18 mouse cellular contexts compared by ENCODE assay signal in genomic region chr10:38353526-38353925, GRCm38 (mm10).
DNase-seq lines count a peak whose midpoint lies in the region; ATAC-seq and TF ChIP-seq lines count a peak whose summit lies in the region.
"Had no signal": no experiment of that assay in that cellular context is flagged by ENCODE, and none has a peak within 500 bp of the region (broad histone marks: within the 10 kb centered on the region; RNA-seq: fewer than 3 reads in every experiment).

No protein-coding gene starts in this region.

- no peak for TF ChIP-seq EP300 in lung, postnatal 0 days (IDR thresholded peaks at IDR 0.05)

- no peak overlapping the region for H3K4me2 ChIP-seq in hindbrain, embryonic 14.5 days (replicated peaks)
- no peak overlapping the region for H3K4me2 ChIP-seq in hindbrain, embryonic 11.5 days (replicated peaks; ENCODE audit: low read depth, low read length)
- H3K4me2 ChIP-seq in kidney, postnatal 0 days (ENCODE audit: low read length), result no peak overlapping the region
- H3K4me2 ChIP-seq in lung, embryonic 15.5 days, result no peak overlapping the region
- no peak overlapping the region for H3K4me2 ChIP-seq in lung, postnatal 0 days (replicated peaks; ENCODE audit: low read depth, low read length)
- H3K4me2 ChIP-seq in neural tube, embryonic 13.5 days, result no peak overlapping the region
- H3K4me2 ChIP-seq: heart, embryonic 11.5 days; midbrain, embryonic 12.5 days had no signal

- H3K9me3 ChIP-seq in hindbrain, embryonic 14.5 days (ENCODE audit: control insufficient read depth, low read length), result no peaks in the 10 kb centered on the region
- no peaks in the 10 kb centered on the region for H3K9me3 ChIP-seq in hindbrain, embryonic 11.5 days (ENCODE audit: control insufficient read depth, low read length)
- no peaks in the 10 kb centered on the region for H3K9me3 ChIP-seq in kidney, postnatal 0 days (replicated peaks; ENCODE audit: low read length)
- H3K9me3 ChIP-seq in lung, embryonic 15.5 days, result no peaks in the 10 kb centered on the region
- H3K9me3 ChIP-seq in lung, postnatal 0 days (ENCODE audit: low read length), result no peaks in the 10 kb centered on the region
- no peaks in the 10 kb centered on the region for H3K9me3 ChIP-seq in neural tube, embryonic 13.5 days
- H3K9me3 ChIP-seq: midbrain, embryonic 12.5 days had no signal

- 0 out of 2 replicates have a peak, but pooled peaks have one; percentile 21 for ATAC-seq in hindbrain, embryonic 14.5 days (ENCODE audit: low FRiP score)
- no peak for ATAC-seq in hindbrain, embryonic 11.5 days (ENCODE audit: low FRiP score)
- ATAC-seq in kidney, postnatal 0 days (replicated peaks; ENCODE audit: low FRiP score, low read depth), result no peak
- peak; percentile 55; the same call in 1 of the 2 replicates for ATAC-seq in lung, embryonic 15.5 days (ENCODE audit: borderline replicate concordance, extremely low read depth, low FRiP score, low TSS enrichment)
- no peak for ATAC-seq in lung, postnatal 0 days
- peak; percentile 63; the same call in 1 of the 2 replicates for ATAC-seq in neural tube, embryonic 13.5 days (ENCODE audit: low read depth)
- ATAC-seq: forebrain, postnatal 0 days; intestine, embryonic 16.5 days had no signal

- H3K36me3 ChIP-seq in hindbrain, embryonic 14.5 days (replicated peaks; ENCODE audit: control insufficient read depth, insufficient read depth), result no peaks in the 10 kb centered on the region
- H3K36me3 ChIP-seq in hindbrain, embryonic 11.5 days (ENCODE audit: control insufficient read depth, insufficient read depth, low read length), result no peaks in the 10 kb centered on the region
- no peaks in the 10 kb centered on the region for H3K36me3 ChIP-seq in kidney, postnatal 0 days (ENCODE audit: insufficient read depth, low read length)
- no peaks in the 10 kb centered on the region for H3K36me3 ChIP-seq in lung, embryonic 15.5 days
- no peaks in the 10 kb centered on the region for H3K36me3 ChIP-seq in lung, postnatal 0 days (ENCODE audit: insufficient read depth, low read length)
- H3K36me3 ChIP-seq in neural tube, embryonic 13.5 days, result no peaks in the 10 kb centered on the region
- H3K36me3 ChIP-seq: midbrain, embryonic 12.5 days had no signal

- H3K27me3 ChIP-seq in hindbrain, embryonic 14.5 days (ENCODE audit: control insufficient read depth, insufficient read depth, low read length), result no peaks in the 10 kb centered on the region
- no peaks in the 10 kb centered on the region for H3K27me3 ChIP-seq in hindbrain, embryonic 11.5 days (ENCODE audit: control insufficient read depth, insufficient read depth, low read length)
- no peaks in the 10 kb centered on the region for H3K27me3 ChIP-seq in kidney, postnatal 0 days (ENCODE audit: insufficient read depth, low read length)
- H3K27me3 ChIP-seq in lung, embryonic 15.5 days, result no peaks in the 10 kb centered on the region
- no peaks in the 10 kb centered on the region for H3K27me3 ChIP-seq in lung, postnatal 0 days (replicated peaks; ENCODE audit: insufficient read depth, low read length)
- H3K27me3 ChIP-seq in neural tube, embryonic 13.5 days, result no peaks in the 10 kb centered on the region
- H3K27me3 ChIP-seq: midbrain, embryonic 12.5 days had no signal

- TF ChIP-seq CTCF in kidney, postnatal 0 days (IDR thresholded peaks at IDR 0.05; ENCODE audit: low read depth), result no peak
- TF ChIP-seq CTCF in lung, postnatal 0 days (IDR thresholded peaks at IDR 0.05), result no peak

- peak; percentile 40 for DNase-seq in hindbrain, embryonic 14.5 days (ENCODE audit: low spot score)
- no peak for DNase-seq in hindbrain, embryonic 11.5 days (ENCODE audit: low spot score)
- DNase-seq in kidney, postnatal 0 days (ENCODE audit: low spot score), result peak; percentile 79
- no peak for DNase-seq in kidney, adult 18-20 months
- DNase-seq in lung, postnatal 0 days (ENCODE audit: low spot score), result no peak
- no peak for DNase-seq in neural tube, embryonic 10.5 days (ENCODE audit: extremely low spot score, low spot score)
- DNase-seq: adrenal gland, postnatal 25 days; cerebellum, adult 9-10 months; forebrain, postnatal 0 days; gastrocnemius, postnatal 14 days; heart, adult 11 months; left cerebral cortex, postnatal 4 days; right cerebral cortex, postnatal 14 days had no signal

- H3K4me1 ChIP-seq in hindbrain, embryonic 14.5 days (replicated peaks; ENCODE audit: control insufficient read depth, insufficient read depth, low read length), result no peaks in the 10 kb centered on the region
- H3K4me1 ChIP-seq in hindbrain, embryonic 11.5 days (replicated peaks; ENCODE audit: control insufficient read depth, insufficient read depth, low read length), result no peaks in the 10 kb centered on the region
- no peaks in the 10 kb centered on the region for H3K4me1 ChIP-seq in kidney, postnatal 0 days (replicated peaks; ENCODE audit: insufficient read depth, low read length)
- no peaks in the 10 kb centered on the region for H3K4me1 ChIP-seq in lung, embryonic 15.5 days
- H3K4me1 ChIP-seq in lung, postnatal 0 days (ENCODE audit: insufficient read depth, low read depth, low read length), result no peaks in the 10 kb centered on the region
- H3K4me1 ChIP-seq in neural tube, embryonic 13.5 days (replicated peaks), result peaks cover 17% of the 10 kb centered on the region

- WGBS in hindbrain, embryonic 14.5 days, result 63% methylated on average over 5 of the region's 5 CpGs
- WGBS in hindbrain, embryonic 11.5 days, result 81% methylated on average over 5 of the region's 5 CpGs
- 25% methylated on average over 5 of the region's 5 CpGs for WGBS in kidney, postnatal 0 days
- 41% methylated on average over 5 of the region's 5 CpGs for WGBS in lung, embryonic 15.5 days
- WGBS in lung, postnatal 0 days, result 55% methylated on average over 5 of the region's 5 CpGs
- 39% methylated on average over 5 of the region's 5 CpGs for WGBS in neural tube, embryonic 13.5 days

- H3K9ac ChIP-seq in hindbrain, embryonic 14.5 days, result no peak overlapping the region
- no peak overlapping the region for H3K9ac ChIP-seq in hindbrain, embryonic 11.5 days (ENCODE audit: low read depth, low read length)
- H3K9ac ChIP-seq in kidney, postnatal 0 days (ENCODE audit: low read depth, low read length), result no peak overlapping the region
- no peak overlapping the region for H3K9ac ChIP-seq in lung, embryonic 15.5 days
- H3K9ac ChIP-seq in lung, postnatal 0 days (replicated peaks; ENCODE audit: low read depth), result no peak overlapping the region
- no peak overlapping the region for H3K9ac ChIP-seq in neural tube, embryonic 13.5 days
- H3K9ac ChIP-seq: forebrain, postnatal 0 days; midbrain, embryonic 12.5 days had no signal

- no peak overlapping the region for H3K27ac ChIP-seq in hindbrain, embryonic 14.5 days
- H3K27ac ChIP-seq in hindbrain, embryonic 11.5 days (ENCODE audit: low read depth, low read length), result no peak overlapping the region
- no peak overlapping the region for H3K27ac ChIP-seq in kidney, postnatal 0 days
- no peak overlapping the region for H3K27ac ChIP-seq in lung, embryonic 15.5 days
- H3K27ac ChIP-seq in lung, postnatal 0 days (ENCODE audit: low read length), result no peak overlapping the region
- H3K27ac ChIP-seq in neural tube, embryonic 13.5 days (replicated peaks), result no peak overlapping the region
- H3K27ac ChIP-seq: midbrain, embryonic 12.5 days had no signal

- no peak overlapping the region for H3K4me3 ChIP-seq in hindbrain, embryonic 14.5 days (replicated peaks; ENCODE audit: low read length)
- no peak overlapping the region for H3K4me3 ChIP-seq in hindbrain, embryonic 11.5 days (ENCODE audit: low read depth, low read length)
- no peak overlapping the region for H3K4me3 ChIP-seq in kidney, postnatal 0 days (replicated peaks; ENCODE audit: low read depth, low read length)
- H3K4me3 ChIP-seq in lung, embryonic 15.5 days, result no peak overlapping the region
- no peak overlapping the region for H3K4me3 ChIP-seq in lung, postnatal 0 days (ENCODE audit: low read depth, low read length)
- no peak overlapping the region for H3K4me3 ChIP-seq in neural tube, embryonic 13.5 days
- H3K4me3 ChIP-seq: midbrain, embryonic 12.5 days had no signal

Comparison
In these comparisons a context has a peak if more than half of its experiments do, and no peak if none do; other contexts are left out.
1. ATAC-seq: peak in hindbrain, embryonic 14.5 days (single experiment), lung, embryonic 15.5 days (single experiment) and neural tube, embryonic 13.5 days (single experiment); none in hindbrain, embryonic 11.5 days (single experiment), kidney, postnatal 0 days (single experiment) and lung, postnatal 0 days (single experiment).
2. DNase-seq: peak in hindbrain, embryonic 14.5 days (single experiment) and kidney, postnatal 0 days (single experiment); none in hindbrain, embryonic 11.5 days (single experiment), kidney, adult 18-20 months (single experiment), lung, postnatal 0 days (single experiment) and neural tube, embryonic 10.5 days (single experiment).